Mouse (Mus musculus) testis, postnatal 10 days (tissue): ENCODE data around the gene Rhox2b.
"Not testable (repeated sequence)": the region's sequence is repeated elsewhere in the genome, so short reads cannot be mapped to it uniquely, and the experiment has no call there.

Experiments used
- DNase-seq: peaks from one replicate; pipeline ENCODE4 v3.0.0; 2021; ENCODE audit warnings: low spot score

Rhox2b gene

GRCm38 (mm10) chrX:37411767-37412166, at the start of gene Rhox2b:
TSS of gene Rhox2b (plus strand) at chrX:37412067.
- not testable (repeated sequence) for DNase-seq

DNA sequence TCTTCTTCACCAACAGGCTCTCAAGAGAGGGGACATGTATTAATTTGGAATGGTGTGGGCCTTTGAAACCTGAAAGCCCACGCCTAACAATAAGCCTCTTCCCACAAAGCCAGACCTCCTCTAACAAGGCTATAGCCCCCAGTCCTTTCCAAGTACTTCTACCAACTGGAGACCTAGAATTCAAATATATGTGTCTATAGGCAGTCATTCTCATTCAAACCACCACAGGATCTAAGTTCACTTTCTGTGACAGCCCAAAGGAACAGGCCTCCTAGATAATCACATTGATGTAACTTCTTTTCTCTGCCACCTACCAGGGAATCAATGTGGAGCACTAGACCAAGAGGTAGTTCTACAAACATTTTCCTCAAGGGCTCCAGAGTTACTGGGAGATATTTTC, 32.1 kb upstream of the Rhox2b start, which contains the start of gene Rhox3a2:
Rhox3a2 (plus strand) TSS at position 301 of the 400 bp plus-strand sequence.
- not testable (repeated sequence) for DNase-seq

DNA sequence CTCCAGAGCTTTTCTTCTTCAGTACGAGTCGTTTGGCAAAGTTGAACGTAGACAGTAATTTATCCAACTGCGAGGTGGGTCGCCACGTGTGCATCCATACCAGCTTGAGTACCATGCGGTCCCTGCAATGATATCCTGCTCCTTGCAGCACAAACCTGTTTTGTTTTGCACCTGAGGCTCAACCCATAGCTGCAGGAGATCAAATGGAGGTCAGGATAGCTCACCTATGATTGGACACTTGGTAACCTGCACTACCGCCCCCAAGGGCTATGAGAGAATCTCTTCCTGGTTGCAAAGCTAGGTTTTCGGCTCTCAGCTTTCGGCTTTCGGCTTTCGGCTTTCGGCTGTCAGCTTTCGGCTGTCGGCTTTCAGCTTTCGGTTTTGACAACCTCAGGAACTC, 21.3 kb upstream of the Rhox2b start, which contains the start of gene Rhox4a2:
Rhox4a2 (plus strand) TSS at position 301 of the 400 bp plus-strand sequence.
- DNase-seq = not testable (repeated sequence)

DNA sequence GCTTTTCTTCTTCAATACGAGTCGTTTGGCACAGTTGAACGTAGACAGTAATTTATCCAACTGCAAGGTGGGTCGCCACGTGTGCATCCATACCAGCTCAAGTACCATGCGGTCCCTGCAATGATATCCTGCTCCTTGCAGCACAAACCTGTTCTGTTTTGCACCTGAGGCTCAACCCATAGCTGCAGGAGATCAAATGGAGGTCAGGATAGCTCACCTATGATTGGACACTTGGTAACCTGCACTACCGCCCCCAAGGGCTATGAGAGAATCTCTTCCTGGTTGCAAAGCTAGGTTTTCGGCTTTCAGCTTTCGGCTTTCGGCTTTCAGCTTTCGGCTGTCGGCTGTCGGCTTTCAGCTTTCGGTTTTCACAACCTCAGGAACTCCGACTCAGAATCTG, 20.3 kb downstream of the Rhox2b start, which contains the start of gene Rhox4b:
Rhox4b (plus strand) TSS at position 301 of the 400 bp plus-strand sequence.
- not testable (repeated sequence) for DNase-seq

DNA sequence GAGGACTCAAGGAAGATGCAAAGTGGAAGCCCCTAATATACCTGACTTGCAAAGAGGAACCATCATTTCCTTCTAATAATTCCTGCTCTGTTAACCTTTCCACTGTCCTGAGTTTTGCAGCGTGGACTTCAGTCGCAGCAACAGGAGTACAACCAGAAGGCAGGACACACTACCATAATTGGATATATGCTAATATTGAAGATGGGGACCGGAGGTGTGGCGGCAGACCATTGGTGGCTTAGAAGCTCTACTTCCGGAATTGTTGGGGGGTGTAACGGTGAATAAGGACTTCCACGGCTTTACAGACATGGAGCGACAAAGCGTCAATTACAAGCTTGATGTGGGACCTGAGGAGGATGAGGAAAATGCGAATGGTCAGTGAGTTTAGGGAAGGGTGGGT, 41.5 kb downstream of the Rhox2b start, which contains the start of gene Rhox2c:
Rhox2c (plus strand) TSS at position 301 of the 400 bp plus-strand sequence.
- not testable (repeated sequence) for DNase-seq

GRCm38 (mm10) chrX:37458285-37458684, 46.4 kb downstream of the Rhox2b start, which contains the start of gene Rhox3c:
TSS of gene Rhox3c (plus strand) at chrX:37458585.
- DNase-seq = not testable (repeated sequence)
